Mouse (Mus musculus) limb, embryonic 13.5 days (tissue): Measurements from ENCODE around the gene Rps27l. TPM values are rescaled to one million over a fixed set of nuclear protein-coding genes. Genes with fewer than 3 reads are reported as not detected.

Experiments
- ATAC-seq: fragments of 200-750 bp; cut with Nextera tagmentation; 2 replicates; pipeline ENCODE4 v1.8.0; 2017; ENCODE audit warnings: low read depth, moderate number of reproducible peaks, moderate TSS enrichment; ENCODE audit not compliant: low FRiP score
- H3K27ac ChIP-seq: fragments of 300-500 bp; sonication (generic); 2 replicates; pipeline ENCODE4 v1.5.1; 2015; ENCODE audit warnings: inconsistent platforms, mild to moderate bottlenecking, moderate library complexity
- H3K27me3 ChIP-seq: fragments of 300-500 bp; sonication (generic); 2 replicates; pipeline ENCODE4 v1.6.1; 2015; ENCODE audit warnings: mild to moderate bottlenecking, inconsistent platforms
- H3K36me3 ChIP-seq: fragments of 300-500 bp; sonication (generic); 2 replicates; pipeline ENCODE4 v1.6.1; 2015; ENCODE audit warnings: inconsistent platforms, mild to moderate bottlenecking, moderate library complexity
- H3K4me1 ChIP-seq: fragments of 300-500 bp; sonication (generic); 2 replicates; pipeline ENCODE4 v1.6.1; 2015; ENCODE audit warnings: inconsistent platforms
- H3K4me2 ChIP-seq: fragments of 300-500 bp; sonication (generic); replicated peaks from 2 replicates; pipeline ENCODE4 v1.6.1; 2015; ENCODE audit warnings: inconsistent platforms, mild to moderate bottlenecking, moderate library complexity
- H3K4me3 ChIP-seq: fragments of 300-500 bp; sonication (generic); 2 replicates; pipeline ENCODE4 v1.5.1; 2015; ENCODE audit warnings: moderate library complexity, mild to moderate bottlenecking, inconsistent platforms
- H3K9ac ChIP-seq: fragments of 300-500 bp; sonication (generic); 2 replicates; pipeline ENCODE4 v1.6.1; 2015; ENCODE audit warnings: mild to moderate bottlenecking, inconsistent platforms
- H3K9me3 ChIP-seq: fragments of 300-500 bp; sonication (generic); 2 replicates; pipeline ENCODE4 v1.6.1; 2016; ENCODE audit warnings: inconsistent platforms
- WGBS: fragments of 180-500 bp; shearing (Covaris S2); methylation state at CpG from one replicate; pipeline ENCODE4 v1.1.7; 2015; 5-methylcytosine and 5-hydroxymethylcytosine counted together
- polyA plus RNA-seq: library from polyadenylated mRNA; unstranded; fragments of >200 nt; fragmentation: Nextera tagmentation; extraction: Ambion mirVana; gene quantifications from 2 replicates; pipeline ENCODE4 v1.2.1, GENCODE M21; 2015

The Rps27l gene
- polyA plus RNA-seq, 1 experiment from 2014 or later = 626 TPM

- no peak overlapping the region for H3K27ac ChIP-seq
- H3K9me3 ChIP-seq = no peaks in the 10 kb centered on the region
- H3K27me3 ChIP-seq = no peaks in the 10 kb centered on the region
- H3K9ac ChIP-seq = no peak overlapping the region
- no peak for ATAC-seq
- no peak overlapping the region for H3K4me2 ChIP-seq
- H3K4me3 ChIP-seq = no peak overlapping the region
- 75% methylated on average over 8 of the region's 8 CpGs for WGBS
- no peaks in the 10 kb centered on the region for H3K4me1 ChIP-seq
- H3K36me3 ChIP-seq = no peaks in the 10 kb centered on the region
Measured at GRCm38 (mm10) chr9:66927696-66928402, 18.0 kb upstream of the Rps27l start.

GRCm38 (mm10) chr9:66930351-66930750 is 15.5 kb upstream of the Rps27l start:
- no peaks in the 10 kb centered on the region for H3K27me3 ChIP-seq
- H3K4me1 ChIP-seq = no peaks in the 10 kb centered on the region
- ATAC-seq = no peak
- WGBS = 61% methylated on average over 7 of the region's 7 CpGs
- H3K4me3 ChIP-seq = no peak overlapping the region
- H3K9me3 ChIP-seq = no peaks in the 10 kb centered on the region
- no peak overlapping the region for H3K27ac ChIP-seq
- no peaks in the 10 kb centered on the region for H3K36me3 ChIP-seq
- no peak overlapping the region for H3K9ac ChIP-seq
- H3K4me2 ChIP-seq = no peak overlapping the region

GRCm38 (mm10) chr9:66933869-66934808 is 11.7 kb upstream of the Rps27l start:
- Histone ChIP-seq H3K4me1 (no peaks in the 10 kb centered on the region), H3K27me3 (no peaks in the 10 kb centered on the region), H3K9me3 (no peaks in the 10 kb centered on the region), H3K4me3 (no peak overlapping the region), H3K36me3 (no peaks in the 10 kb centered on the region), H3K9ac (no peak overlapping the region), H3K27ac (no peak overlapping the region), H3K4me2 (no peak overlapping the region)
- 75% methylated on average over 19 of the region's 19 CpGs for WGBS
- no peak for ATAC-seq

GRCm38 (mm10) chr9:66937507-66937906 is 8.4 kb upstream of the Rps27l start:
- Histone ChIP-seq H3K4me2 (no peak overlapping the region), H3K36me3 (no peaks in the 10 kb centered on the region), H3K9ac (no peak overlapping the region), H3K4me1 (peaks cover 9% of the 10 kb centered on the region; the same call in 1 of the 2 replicates), H3K4me3 (no peak overlapping the region), H3K27ac (no peak overlapping the region), H3K27me3 (no peaks in the 10 kb centered on the region), H3K9me3 (no peaks in the 10 kb centered on the region)
- no peak for ATAC-seq
- 61% methylated on average over 8 of the region's 8 CpGs for WGBS

DNA sequence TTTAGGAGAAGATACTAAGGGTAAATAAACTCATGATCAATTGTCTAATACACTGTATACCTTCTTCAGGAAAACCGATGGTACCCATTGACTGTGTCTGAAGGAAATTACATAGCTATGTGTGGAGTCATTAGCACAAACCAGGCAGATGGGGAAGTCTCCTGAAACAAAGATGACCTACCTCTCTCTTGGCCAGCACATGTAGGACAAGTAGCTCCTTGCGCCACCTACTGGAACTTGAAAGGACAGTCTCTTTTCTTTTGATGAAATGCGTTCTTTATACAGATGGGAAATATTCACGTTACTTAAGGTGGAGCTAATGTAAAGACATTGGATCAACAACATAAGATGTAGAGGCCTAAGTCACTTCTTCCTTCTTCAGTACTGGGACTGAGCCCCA is 7.0 kb upstream of the Rps27l start:
- Histone ChIP-seq H3K27ac (no peak overlapping the region), H3K4me3 (no peak overlapping the region), H3K4me1 (peaks cover 9% of the 10 kb centered on the region; the same call in 1 of the 2 replicates), H3K4me2 (no peak overlapping the region), H3K9ac (no peak overlapping the region), H3K27me3 (no peaks in the 10 kb centered on the region), H3K9me3 (no peaks in the 10 kb centered on the region), H3K36me3 (no peaks in the 10 kb centered on the region)
- ATAC-seq = no peak
- 8% methylated on average over 4 of the region's 4 CpGs for whole genome bisulfite sequencing

DNA sequence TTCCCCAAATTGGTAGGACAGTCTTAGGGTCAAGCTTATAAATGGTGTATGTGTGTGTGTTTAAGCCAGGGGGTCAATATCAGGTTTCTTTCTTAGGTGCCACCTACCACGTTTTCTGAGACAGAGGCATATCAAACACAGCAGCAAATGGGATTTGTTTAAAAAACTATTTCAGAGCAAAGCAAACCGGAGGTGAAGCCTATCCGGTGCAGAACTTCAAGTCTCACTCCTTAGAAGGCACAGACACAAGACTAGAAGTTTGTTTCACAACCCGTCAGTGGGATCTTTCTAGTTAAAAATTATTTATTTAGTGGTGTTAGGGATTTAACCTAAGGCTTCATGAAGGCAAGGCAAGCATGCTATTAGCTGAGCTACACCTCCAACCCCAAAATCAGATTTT is 725 bp upstream of the Rps27l start:
- Histone ChIP-seq H3K36me3 (peaks cover 11% of the 10 kb centered on the region), H3K9me3 (no peaks in the 10 kb centered on the region), H3K4me1 (peaks cover 17% of the 10 kb centered on the region; the same call in 1 of the 2 replicates), H3K4me3 (peak overlapping the region; percentile 91), H3K9ac (peak overlapping the region; percentile 95), H3K27me3 (no peaks in the 10 kb centered on the region), H3K4me2 (peak overlapping the region; percentile 89), H3K27ac (peak overlapping the region; percentile 96)
- no peak for ATAC-seq
- WGBS = 14% methylated on average over 4 of the region's 4 CpGs

- no peak overlapping the region for H3K27ac ChIP-seq
- H3K4me2 ChIP-seq = no peak overlapping the region
- ATAC-seq = no peak
- 93% methylated on average over 2 of the region's 2 CpGs for WGBS
- H3K4me1 ChIP-seq = peaks cover 8% of the 10 kb centered on the region; the same call in 1 of the 2 replicates
- peaks cover 11% of the 10 kb centered on the region for H3K36me3 ChIP-seq
- no peaks in the 10 kb centered on the region for H3K27me3 ChIP-seq
- H3K9me3 ChIP-seq = no peaks in the 10 kb centered on the region
- H3K4me3 ChIP-seq = no peak overlapping the region
- H3K9ac ChIP-seq = no peak overlapping the region
Measured at GRCm38 (mm10) chr9:66948536-66948935, 2.6 kb downstream of the Rps27l start.

DNA sequence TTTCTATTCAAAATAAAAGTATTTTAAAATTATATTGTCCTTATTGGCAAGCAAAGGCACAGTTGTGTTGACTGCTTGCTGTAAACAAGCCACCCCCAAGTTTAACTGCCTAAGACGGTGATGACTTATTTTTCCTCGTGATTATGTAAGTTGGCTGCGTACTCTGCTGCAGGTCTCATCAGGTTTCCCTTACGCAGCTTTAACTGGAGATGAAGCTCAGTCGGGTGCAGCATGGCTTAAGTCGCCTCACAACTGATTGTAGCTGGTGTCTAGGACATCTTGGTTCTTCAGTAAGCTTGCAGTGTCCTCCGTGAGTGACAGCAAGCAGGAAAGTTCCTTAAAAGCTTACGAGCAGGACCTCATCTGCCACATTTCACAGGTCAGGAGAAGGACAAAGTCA is 6.4 kb downstream of the Rps27l start:
- no peak overlapping the region for H3K4me2 ChIP-seq
- H3K4me1 ChIP-seq = no peaks in the 10 kb centered on the region
- no peak for ATAC-seq
- H3K36me3 ChIP-seq = peaks cover 13% of the 10 kb centered on the region
- H3K9ac ChIP-seq = no peak overlapping the region
- no peaks in the 10 kb centered on the region for H3K9me3 ChIP-seq
- no peak overlapping the region for H3K4me3 ChIP-seq
- WGBS = 75% methylated on average over 8 of the region's 8 CpGs
- no peaks in the 10 kb centered on the region for H3K27me3 ChIP-seq
- no peak overlapping the region for H3K27ac ChIP-seq

DNA sequence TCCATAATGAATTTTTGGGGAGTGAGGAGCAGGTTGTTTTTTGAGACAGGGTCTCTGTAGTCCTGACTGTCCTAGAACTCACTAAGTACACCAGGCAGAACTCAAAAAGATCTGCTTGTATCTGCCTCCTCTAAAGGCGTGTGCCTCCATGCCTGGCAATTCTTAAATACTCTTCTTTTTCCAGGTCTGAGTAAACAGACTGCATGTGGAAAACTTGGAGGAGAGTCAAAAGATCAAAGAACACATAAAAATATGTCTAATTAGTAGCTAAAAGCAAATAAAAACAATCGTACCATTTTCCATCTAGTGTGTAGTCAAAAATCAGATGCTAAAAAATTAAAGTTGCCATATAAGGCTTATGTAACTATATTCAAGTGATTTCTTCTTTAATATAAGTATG is 7.0 kb downstream of the Rps27l start:
- ATAC-seq = no peak
- Histone ChIP-seq H3K9me3 (no peaks in the 10 kb centered on the region), H3K4me3 (no peak overlapping the region), H3K4me1 (no peaks in the 10 kb centered on the region), H3K27me3 (no peaks in the 10 kb centered on the region), H3K4me2 (no peak overlapping the region), H3K36me3 (peaks cover 13% of the 10 kb centered on the region), H3K27ac (no peak overlapping the region), H3K9ac (no peak overlapping the region)
- 71% methylated on average over 2 of the region's 2 CpGs for WGBS

DNA sequence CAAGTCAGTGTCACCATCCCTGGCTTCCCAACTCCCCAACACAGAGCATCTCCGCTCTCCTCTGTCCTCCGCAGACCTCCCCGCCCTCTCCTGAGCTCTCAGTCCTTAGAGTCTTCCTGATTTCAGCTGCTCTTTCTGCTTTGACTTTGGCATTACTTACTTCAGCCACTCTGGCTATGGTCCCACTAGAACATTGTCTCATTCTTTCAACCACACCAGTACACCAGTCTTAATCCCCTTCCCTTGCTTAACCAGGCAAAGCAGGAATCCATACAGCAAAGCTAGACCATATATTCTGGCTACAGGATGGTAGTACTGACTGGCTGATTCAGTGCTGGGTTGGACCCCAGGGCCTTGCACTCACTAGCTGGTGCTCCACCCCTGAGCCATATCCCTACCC is 11.6 kb downstream of the Rps27l start:
- H3K9me3 ChIP-seq = no peaks in the 10 kb centered on the region
- no peak overlapping the region for H3K4me2 ChIP-seq
- no peak for ATAC-seq
- H3K27me3 ChIP-seq = no peaks in the 10 kb centered on the region
- H3K9ac ChIP-seq = no peak overlapping the region
- no peaks in the 10 kb centered on the region for H3K4me1 ChIP-seq
- WGBS = 88% methylated on average over 3 of the region's 3 CpGs
- H3K27ac ChIP-seq = no peak overlapping the region
- no peak overlapping the region for H3K4me3 ChIP-seq
- peaks cover 3% of the 10 kb centered on the region; the same call in 1 of the 2 replicates for H3K36me3 ChIP-seq

GRCm38 (mm10) chr9:66961478-66961877 is 15.6 kb downstream of the Rps27l start:
- no peak for ATAC-seq

GRCm38 (mm10) chr9:66967492-66967891 is 21.6 kb downstream of the Rps27l start:
- WGBS = 85% methylated on average over 8 of the region's 8 CpGs
- no peak for ATAC-seq

More at GRCm38 (mm10) chr9:66961478-66961877, 15.6 kb downstream of the Rps27l start:
- Histone ChIP-seq H3K9ac (no peak overlapping the region), H3K36me3 (no peaks in the 10 kb centered on the region), H3K4me1 (no peaks in the 10 kb centered on the region), H3K27me3 (no peaks in the 10 kb centered on the region), H3K4me3 (no peak overlapping the region), H3K27ac (no peak overlapping the region), H3K9me3 (no peaks in the 10 kb centered on the region), H3K4me2 (no peak overlapping the region)
- WGBS = 57% methylated on average over 2 of the region's 3 CpGs

More at GRCm38 (mm10) chr9:66967492-66967891, 21.6 kb downstream of the Rps27l start:
- Histone ChIP-seq H3K9me3 (no peaks in the 10 kb centered on the region), H3K36me3 (peaks cover 20% of the 10 kb centered on the region), H3K27me3 (no peaks in the 10 kb centered on the region), H3K4me3 (no peak overlapping the region), H3K27ac (no peak overlapping the region), H3K9ac (no peak overlapping the region), H3K4me1 (no peaks in the 10 kb centered on the region), H3K4me2 (no peak overlapping the region)
